Mouse (Mus musculus) inflammation-experienced regulatory T-cells (primary cell): ENCODE results near the gene Vapb. TPM values are rescaled to one million over a fixed set of nuclear protein-coding genes. Genes with fewer than 3 reads are reported as not detected.

Experiments used
- polyA plus RNA-seq, 2 experiments: library from polyadenylated mRNA; unstranded; fragments of 100-300 nt; shearing (Covaris generic); gene quantifications; one replicate each; pipeline ENCODE4 v1.2.1; 2017

The Vapb gene
- 10 to 100 TPM; 36.1 to 41.4 TPM for polyA plus RNA-seq

DNA sequence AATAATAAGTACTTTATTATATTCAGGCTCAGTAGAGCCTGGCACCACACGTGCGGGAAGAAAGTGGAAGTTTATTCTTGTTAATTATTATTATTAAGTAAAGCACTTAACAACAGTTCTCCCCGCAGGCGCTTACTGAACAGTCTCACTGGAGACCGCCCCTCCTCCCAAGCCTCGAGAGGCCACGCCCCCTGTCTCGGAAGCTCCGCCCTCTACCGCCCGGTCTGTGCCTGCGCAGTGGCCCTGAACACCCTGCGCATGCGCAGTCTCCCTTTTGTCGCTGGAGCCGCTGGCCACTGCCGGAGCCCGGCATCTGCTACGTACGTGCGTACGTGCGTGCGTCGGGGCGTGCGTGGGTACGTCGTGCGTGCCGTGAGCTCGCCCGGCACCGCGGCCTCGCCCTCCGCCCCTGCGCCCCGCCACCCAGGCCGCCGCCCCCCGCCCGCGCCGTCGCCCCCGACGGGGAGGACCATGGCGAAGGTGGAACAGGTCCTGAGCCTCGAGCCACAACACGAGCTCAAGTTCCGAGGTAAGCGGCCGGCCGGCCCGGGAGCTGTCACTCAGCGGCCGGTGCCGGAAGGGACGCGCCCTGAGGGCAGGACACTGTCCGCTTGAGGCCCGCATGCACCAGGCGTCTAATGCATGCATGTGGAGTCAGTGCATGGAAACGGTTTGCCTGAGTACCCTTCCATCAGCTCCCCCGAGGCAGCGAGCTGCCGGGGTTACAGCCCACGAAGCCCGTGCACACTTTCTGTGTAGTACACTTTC lies at the start of gene Vapb:
Vapb (plus strand) TSS at position 290 of the 768 bp plus-strand sequence.

DNA sequence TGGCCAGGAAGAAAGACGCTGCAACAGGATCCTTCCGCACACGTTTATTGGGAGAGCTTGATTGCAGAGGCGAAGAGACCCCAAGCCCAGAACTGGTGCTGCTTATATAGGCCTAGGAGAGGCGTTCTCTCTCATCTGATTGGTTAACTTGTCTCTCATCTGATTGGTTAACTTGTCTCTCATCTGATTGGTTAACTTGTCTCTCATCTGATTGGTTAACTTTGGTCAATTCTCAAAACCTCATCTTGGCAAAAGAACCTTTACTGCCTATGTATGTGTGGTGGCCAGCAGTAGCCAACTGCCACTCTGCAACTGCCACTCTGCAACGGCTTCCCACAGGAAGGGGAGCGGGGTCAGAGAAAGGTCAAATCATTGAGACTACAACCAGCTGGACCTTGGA lies 18.2 kb upstream of the Vapb start, which contains the start of gene 1700010B08Rik:
1700010B08Rik (plus strand) TSS at position 301 of the 400 bp plus-strand sequence.

Other genes with a start within 250 kb of the Vapb start
- not detected for gene 1700021F07Rik, start 214.9 kb upstream of the Vapb start, polyA plus RNA-seq
- gene Ankrd60, start 159.1 kb upstream of the Vapb start, polyA plus RNA-seq: under 1 TPM in 1 of 2 experiments, not detected in 1; 0.58 TPM
- 10 to 100 TPM; 43.9 to 44.1 TPM for gene Rab22a, start 77.8 kb upstream of the Vapb start, polyA plus RNA-seq
- 1 to 10 TPM in 1 of 2 experiments, not detected in 1; 1.1 TPM for gene 1700010B08Rik, start 18.1 kb upstream of the Vapb start, polyA plus RNA-seq